Mouse (Mus musculus) limb, embryonic 12.5 days (tissue): ENCODE results near the gene Cpne5. TPM values are rescaled to one million over a fixed set of nuclear protein-coding genes. Genes with fewer than 3 reads are reported as not detected.

ENCODE experiments used
- ATAC-seq: fragments of 200-750 bp; cut with Nextera tagmentation; 2 replicates; pipeline ENCODE4 v1.8.0; 2017; ENCODE audit warnings: low read depth, moderate TSS enrichment; ENCODE audit not compliant: insufficient number of reproducible peaks, insufficient read depth, low FRiP score, low TSS enrichment
- H3K27ac ChIP-seq: fragments of 300-500 bp; sonication (generic); 2 replicates; pipeline ENCODE4 v1.5.1; 2016; ENCODE audit warnings: mild to moderate bottlenecking, moderate library complexity
- H3K27me3 ChIP-seq: fragments of 300-500 bp; sonication (generic); 2 replicates; pipeline ENCODE4 v1.6.1; 2016; ENCODE audit warnings: mild to moderate bottlenecking, moderate library complexity
- H3K36me3 ChIP-seq: fragments of 300-500 bp; sonication (generic); 2 replicates; pipeline ENCODE4 v1.6.1; 2016; ENCODE audit warnings: mild to moderate bottlenecking, moderate library complexity
- H3K4me1 ChIP-seq: fragments of 300-500 bp; sonication (generic); replicated peaks from 2 replicates; pipeline ENCODE4 v1.6.1; 2016
- H3K4me2 ChIP-seq: fragments of 300-500 bp; sonication (generic); 2 replicates; pipeline ENCODE4 v1.6.1; 2016; ENCODE audit warnings: mild to moderate bottlenecking, moderate library complexity
- H3K4me3 ChIP-seq: fragments of 300-500 bp; sonication (generic); replicated peaks from 2 replicates; pipeline ENCODE4 v1.5.1; 2016; ENCODE audit warnings: mild to moderate bottlenecking
- H3K9ac ChIP-seq: fragments of 300-500 bp; sonication (generic); replicated peaks from 2 replicates; pipeline ENCODE4 v1.6.1; 2016; ENCODE audit warnings: mild to moderate bottlenecking, moderate library complexity
- H3K9me3 ChIP-seq: fragments of 300-500 bp; sonication (generic); 2 replicates; pipeline ENCODE4 v1.6.1; 2016; ENCODE audit warnings: mild to moderate bottlenecking, moderate library complexity
- WGBS: fragments of 180-500 bp; shearing (Covaris S2); methylation state at CpG from one replicate; pipeline ENCODE4 v1.1.7; 2016; 5-methylcytosine and 5-hydroxymethylcytosine counted together
- polyA plus RNA-seq: library from polyadenylated mRNA; unstranded; fragments of >200 nt; fragmentation: Nextera tagmentation; extraction: Ambion mirVana; gene quantifications from 2 replicates; pipeline ENCODE4 v1.2.1, GENCODE M21; 2016

Gene Cpne5
- polyA plus RNA-seq, 1 experiment from 2014 or later: 6.4 TPM

GRCm38 (mm10) chr17:29238421-29238945 is 516 bp upstream of the Cpne5 start:
- Histone ChIP-seq H3K9me3 (no peaks in the 10 kb centered on the region), H3K4me1 (peaks cover 23% of the 10 kb centered on the region), H3K27ac (no peak overlapping the region), H3K36me3 (no peaks in the 10 kb centered on the region), H3K27me3 (peaks cover 71% of the 10 kb centered on the region), H3K4me3 (peak overlapping the region; percentile 68), H3K4me2 (peak overlapping the region; percentile 100), H3K9ac (peak overlapping the region; percentile 67)
- ATAC-seq: no peak
- 2% methylated on average over 22 of the region's 23 CpGs for WGBS

GRCm38 (mm10) chr17:29237267-29237771 is 648 bp downstream of the Cpne5 start:
- under 1% methylated on average over 32 of the region's 32 CpGs for WGBS
- peaks cover 23% of the 10 kb centered on the region for H3K4me1 ChIP-seq
- ATAC-seq: no peak
- H3K9ac ChIP-seq: peak overlapping the region; percentile 67
- no peaks in the 10 kb centered on the region for H3K9me3 ChIP-seq
- peak overlapping the region; percentile 100 for H3K4me2 ChIP-seq
- H3K36me3 ChIP-seq: no peaks in the 10 kb centered on the region
- H3K27ac ChIP-seq: no peak overlapping the region
- H3K27me3 ChIP-seq: peaks cover 65% of the 10 kb centered on the region
- peak overlapping the region; percentile 68 for H3K4me3 ChIP-seq

- Histone ChIP-seq H3K4me3 (no peak overlapping the region), H3K4me1 (peaks cover 23% of the 10 kb centered on the region), H3K4me2 (no peak overlapping the region), H3K27ac (no peak overlapping the region), H3K36me3 (no peaks in the 10 kb centered on the region), H3K9me3 (no peaks in the 10 kb centered on the region), H3K27me3 (peaks cover 64% of the 10 kb centered on the region), H3K9ac (no peak overlapping the region)
- no peak for ATAC-seq
- WGBS: 49% methylated on average over 7 of the region's 7 CpGs
These were observed 1.9 kb downstream of the Cpne5 start for GRCm38 (mm10) chr17:29236111-29236510.

- WGBS: 55% methylated on average over 10 of the region's 10 CpGs
- Histone ChIP-seq H3K36me3 (no peaks in the 10 kb centered on the region), H3K4me3 (no peak overlapping the region), H3K9me3 (no peaks in the 10 kb centered on the region), H3K4me1 (no peaks in the 10 kb centered on the region), H3K4me2 (no peak overlapping the region), H3K27ac (no peak overlapping the region), H3K9ac (no peak overlapping the region), H3K27me3 (peaks cover 20% of the 10 kb centered on the region)
- no peak for ATAC-seq
These were observed 6.9 kb downstream of the Cpne5 start for GRCm38 (mm10) chr17:29231109-29231508.

- no peak overlapping the region for H3K4me2 ChIP-seq
- no peaks in the 10 kb centered on the region for H3K9me3 ChIP-seq
- no peak overlapping the region; the same call in 1 of the 2 replicates for H3K9ac ChIP-seq
- H3K4me1 ChIP-seq: peaks cover 16% of the 10 kb centered on the region; the same call in 1 of the 2 replicates
- no peak for ATAC-seq
- no peaks in the 10 kb centered on the region for H3K36me3 ChIP-seq
- no peaks in the 10 kb centered on the region for H3K27me3 ChIP-seq
- 44% methylated on average over 14 of the region's 14 CpGs for WGBS
- no peak overlapping the region for H3K4me3 ChIP-seq
- H3K27ac ChIP-seq: 0 out of 2 replicates have a peak overlapping the region, but pooled peaks have one; percentile 29
These were observed 17.3 kb downstream of the Cpne5 start for GRCm38 (mm10) chr17:29220631-29221030.

- 29% methylated on average over 5 of the region's 5 CpGs for WGBS
- Histone ChIP-seq H3K27me3 (peaks cover 3% of the 10 kb centered on the region; the same call in 1 of the 2 replicates), H3K9me3 (no peaks in the 10 kb centered on the region), H3K4me3 (no peak overlapping the region), H3K9ac (no peak overlapping the region), H3K4me1 (peaks cover 32% of the 10 kb centered on the region), H3K36me3 (no peaks in the 10 kb centered on the region), H3K27ac (no peak overlapping the region), H3K4me2 (no peak overlapping the region)
- ATAC-seq: no peak
These were observed 19.9 kb downstream of the Cpne5 start for GRCm38 (mm10) chr17:29218017-29218416.

DNA sequence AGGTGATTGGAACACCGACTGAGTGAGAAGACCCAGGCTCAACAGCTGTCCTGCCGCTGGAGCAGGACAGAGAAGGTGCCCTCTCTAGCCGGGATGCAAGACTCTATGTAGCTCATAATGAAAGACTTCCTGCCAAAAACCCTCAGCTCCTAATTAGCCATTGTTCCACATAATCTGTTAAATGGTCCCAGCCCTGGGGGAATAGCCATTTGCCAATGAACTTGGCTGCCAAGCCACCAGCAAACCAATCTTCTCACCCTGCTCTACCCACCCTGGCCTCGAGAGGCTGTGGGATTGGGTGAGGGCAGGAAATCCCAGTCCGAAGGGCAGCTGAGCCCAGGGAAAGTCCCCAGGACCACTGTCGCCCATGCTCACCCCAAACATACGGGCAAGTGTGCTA is 21.9 kb downstream of the Cpne5 start:
- no peaks in the 10 kb centered on the region for H3K36me3 ChIP-seq
- H3K9ac ChIP-seq: no peak overlapping the region
- H3K27ac ChIP-seq: no peak overlapping the region
- H3K4me1 ChIP-seq: peaks cover 42% of the 10 kb centered on the region
- H3K27me3 ChIP-seq: peaks cover 4% of the 10 kb centered on the region
- H3K4me2 ChIP-seq: no peak overlapping the region
- no peak overlapping the region for H3K4me3 ChIP-seq
- ATAC-seq: no peak
- 47% methylated on average over 7 of the region's 7 CpGs for WGBS
- H3K9me3 ChIP-seq: no peaks in the 10 kb centered on the region

DNA sequence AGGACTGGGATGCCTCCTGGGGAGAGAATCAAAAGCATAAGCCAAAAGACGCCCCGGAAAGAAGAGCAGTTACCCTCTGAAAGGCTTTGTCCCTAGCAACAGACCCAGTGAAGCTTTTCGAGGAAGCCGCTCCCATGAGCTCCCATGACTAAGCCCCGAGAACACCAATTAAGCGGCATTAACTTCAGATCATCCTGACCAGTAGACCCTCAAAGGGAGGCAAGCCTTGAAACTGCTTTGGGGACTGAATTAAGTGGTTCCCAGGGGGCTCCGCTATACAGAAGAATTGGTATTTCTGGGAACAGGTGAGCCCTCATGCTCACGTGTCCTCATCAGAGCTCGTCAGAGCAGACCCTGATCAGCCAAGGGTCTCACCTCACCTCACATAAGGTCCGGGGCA is 23.3 kb downstream of the Cpne5 start:
- WGBS: 51% methylated on average over 10 of the region's 10 CpGs
- Histone ChIP-seq H3K4me1 (peaks cover 34% of the 10 kb centered on the region), H3K27me3 (peaks cover 6% of the 10 kb centered on the region), H3K9me3 (no peaks in the 10 kb centered on the region), H3K4me3 (no peak overlapping the region), H3K9ac (no peak overlapping the region), H3K4me2 (no peak overlapping the region), H3K36me3 (no peaks in the 10 kb centered on the region), H3K27ac (0 out of 2 replicates have a peak overlapping the region, but pooled peaks have one; percentile 66)
- ATAC-seq: no peak

DNA sequence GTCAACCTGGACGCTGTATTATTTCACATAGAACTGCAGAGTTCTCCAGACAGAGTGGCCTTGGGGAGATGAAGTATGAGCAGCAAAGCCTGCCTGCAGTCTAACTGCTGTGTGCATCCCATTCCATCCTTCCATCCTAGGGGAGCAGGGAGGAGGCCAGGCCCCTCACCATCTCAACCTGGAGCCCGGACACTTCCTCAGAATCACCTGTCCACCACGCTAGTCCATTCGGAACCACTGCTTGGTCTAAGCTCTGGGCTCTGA is 23.8 kb downstream of the Cpne5 start:
- no peak overlapping the region for H3K9ac ChIP-seq
- 82% methylated on average over 4 of the region's 4 CpGs for WGBS
- H3K27ac ChIP-seq: peak overlapping the region; percentile 66; the same call in 1 of the 2 replicates
- H3K4me3 ChIP-seq: no peak overlapping the region
- ATAC-seq: no peak
- H3K4me2 ChIP-seq: no peak overlapping the region
- H3K36me3 ChIP-seq: no peaks in the 10 kb centered on the region
- no peaks in the 10 kb centered on the region for H3K9me3 ChIP-seq
- peaks cover 6% of the 10 kb centered on the region for H3K27me3 ChIP-seq
- peaks cover 34% of the 10 kb centered on the region for H3K4me1 ChIP-seq

- Histone ChIP-seq H3K4me1 (peaks cover 34% of the 10 kb centered on the region), H3K9me3 (no peaks in the 10 kb centered on the region), H3K4me2 (peak overlapping the region; percentile 40), H3K9ac (no peak overlapping the region), H3K27ac (peak overlapping the region; percentile 66), H3K36me3 (no peaks in the 10 kb centered on the region), H3K27me3 (peaks cover 6% of the 10 kb centered on the region), H3K4me3 (no peak overlapping the region)
- ATAC-seq: no peak
- WGBS: 16% methylated on average over 12 of the region's 12 CpGs
These were observed 24.4 kb downstream of the Cpne5 start for GRCm38 (mm10) chr17:29213381-29214192.

GRCm38 (mm10) chr17:29211836-29212235 is 26.1 kb downstream of the Cpne5 start:
- H3K27me3 ChIP-seq: peaks cover 6% of the 10 kb centered on the region
- WGBS: 45% methylated on average over 7 of the region's 7 CpGs
- no peaks in the 10 kb centered on the region for H3K9me3 ChIP-seq
- H3K9ac ChIP-seq: no peak overlapping the region
- no peak for ATAC-seq
- no peaks in the 10 kb centered on the region for H3K36me3 ChIP-seq
- no peak overlapping the region for H3K4me3 ChIP-seq
- H3K27ac ChIP-seq: no peak overlapping the region
- H3K4me2 ChIP-seq: no peak overlapping the region
- peaks cover 34% of the 10 kb centered on the region for H3K4me1 ChIP-seq
